Mouse (Mus musculus): ENCODE measurements around the gene Etfb. TPM values are rescaled to one million over a fixed set of nuclear protein-coding genes. Genes with fewer than 3 reads are reported as not detected.

Gene Etfb
- total and polyA plus RNA-seq, 3 experiments = 177 to 186 TPM; not detected in 1

DNA sequence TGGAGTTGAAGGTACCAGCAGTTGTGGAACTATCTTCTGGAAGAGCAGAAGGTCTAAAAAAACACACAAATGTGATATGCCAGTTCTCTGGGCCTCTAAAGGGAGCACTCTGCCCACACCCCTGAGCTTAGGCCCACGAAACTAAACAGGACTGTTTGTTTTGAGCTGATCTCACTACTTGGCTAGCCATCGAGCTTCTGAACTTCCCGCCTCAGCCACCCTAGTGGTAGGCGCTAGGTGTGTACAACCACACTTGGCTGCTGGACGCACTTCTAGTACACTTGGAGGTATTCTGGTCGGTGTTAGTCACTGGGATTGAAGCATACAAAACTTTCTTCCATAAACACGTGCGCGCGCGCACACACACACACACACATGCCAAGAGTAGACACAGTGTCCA lies 7.8 kb downstream of the Etfb start:
- TF ChIP-seq RCOR1 (IDR thresholded peaks at IDR 0.05; ENCODE audit: low read depth, low read length) = no peak
- TF ChIP-seq E2F4 (IDR thresholded peaks at IDR 0.05; ENCODE audit: borderline replicate concordance, low read depth, low read length) = no peak
- no peak for TF ChIP-seq POLR2AphosphoS5 (IDR thresholded peaks at IDR 0.05; ENCODE audit: borderline replicate concordance, low read depth, low read length)
- no peak for TF ChIP-seq GATA1 (IDR thresholded peaks at IDR 0.05; ENCODE audit: low read depth, low read length)
- no peak for TF ChIP-seq MAFK (IDR thresholded peaks at IDR 0.05; ENCODE audit: borderline replicate concordance, low read depth, low read length)
- no peak for TF ChIP-seq TAL1 (IDR thresholded peaks at IDR 0.05; ENCODE audit: low read length)
- no peak for TF ChIP-seq CHD2 (IDR thresholded peaks at IDR 0.05; ENCODE audit: low read length)
- TF ChIP-seq EP300 (IDR thresholded peaks at IDR 0.05; ENCODE audit: low read depth in 1 of 2, low read length in 2 of 2) = no peak
- TF ChIP-seq USF2 (IDR thresholded peaks at IDR 0.05; ENCODE audit: borderline replicate concordance in 1 of 2, insufficient read depth in 1 of 2, low read depth in 1 of 2, low read length in 2 of 2) = no peak
- TF ChIP-seq MAX (IDR thresholded peaks at IDR 0.05; ENCODE audit: low read length) = no peak
- no peak for TF ChIP-seq JUND (IDR thresholded peaks at IDR 0.05; ENCODE audit: low read depth, low read length)
- TF ChIP-seq ZKSCAN1 (IDR thresholded peaks at IDR 0.05; ENCODE audit: low read depth, low read length) = no peak
- no peak for TF ChIP-seq MAZ (IDR thresholded peaks at IDR 0.05; ENCODE audit: low read depth, low read length)
- Histone ChIP-seq H3K36me3 (ENCODE audit: control insufficient read depth in 1 of 2, insufficient read depth in 2 of 2, low read length in 2 of 2) (peaks cover 0 to 15% of the 10 kb centered on the region in 2 experiments; a peak in 2 of 4 replicates), H3K79me2 (ENCODE audit: control insufficient read depth, insufficient read depth, low read length, poor library complexity) (peaks cover 7% of the 10 kb centered on the region; the same call in 1 of the 2 replicates), H3K4me3 (ENCODE audit: control insufficient read depth in 1 of 2, insufficient read depth in 1 of 2, low read depth in 2 of 2, low read length in 2 of 2) (no peak overlapping the region), H3K9ac (ENCODE audit: control insufficient read depth, low read depth, low read length, poor library complexity, severe bottlenecking) (no peak overlapping the region), H3K4me1 (ENCODE audit: control insufficient read depth in 1 of 2, insufficient read depth in 2 of 2, low read length in 2 of 2) (peaks cover 0 to 26% of the 10 kb centered on the region in 2 experiments; a peak in 2 of 4 replicates), H3K27ac (ENCODE audit: control insufficient read depth, low read depth, low read length) (no peak overlapping the region), H3K27me3 (ENCODE audit: control insufficient read depth in 1 of 2, insufficient read depth in 2 of 2, low read length in 2 of 2) (no peaks in the 10 kb centered on the region), H3K9me3 (replicated peaks; ENCODE audit: insufficient read depth, low read length) (no peaks in the 10 kb centered on the region)
- no peak for DNase-seq (ENCODE audit: low read depth, low spot score)

DNA sequence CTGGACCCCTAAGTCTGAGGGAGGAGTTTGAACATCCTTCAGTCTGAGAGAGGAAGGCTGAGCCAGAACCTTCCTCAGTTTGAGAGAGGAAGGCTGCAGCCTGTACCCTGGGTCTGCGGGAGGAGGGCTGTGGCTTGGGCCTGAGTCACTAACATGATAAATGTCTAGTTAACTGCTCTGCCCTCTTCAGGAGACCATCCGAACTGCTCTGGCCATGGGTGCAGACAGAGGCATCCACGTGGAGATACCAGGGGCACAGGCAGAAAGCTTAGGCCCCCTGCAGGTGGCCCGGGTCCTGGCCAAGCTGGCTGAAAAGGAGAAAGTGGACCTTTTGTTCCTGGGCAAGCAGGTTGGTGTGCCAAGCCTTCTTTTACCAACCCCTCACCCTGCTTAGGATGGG lies 8.7 kb downstream of the Etfb start:
- H3K27me3 ChIP-seq (ENCODE audit: control insufficient read depth in 1 of 2, insufficient read depth in 2 of 2, low read length in 2 of 2) = no peaks in the 10 kb centered on the region
- no peaks in the 10 kb centered on the region for H3K9me3 ChIP-seq (replicated peaks; ENCODE audit: insufficient read depth, low read length)
- peaks cover 0 to 8% of the 10 kb centered on the region in 2 experiments; a peak in 3 of 4 replicates for H3K36me3 ChIP-seq (ENCODE audit: control insufficient read depth in 1 of 2, insufficient read depth in 2 of 2, low read length in 2 of 2)
- no peak overlapping the region for H3K4me3 ChIP-seq (ENCODE audit: control insufficient read depth in 1 of 2, insufficient read depth in 1 of 2, low read depth in 2 of 2, low read length in 2 of 2)
- no peak overlapping the region for H3K27ac ChIP-seq (ENCODE audit: control insufficient read depth, low read depth, low read length)
- DNase-seq (ENCODE audit: low read depth, low spot score) = no peak
- no peak overlapping the region for H3K9ac ChIP-seq (ENCODE audit: control insufficient read depth, low read depth, low read length, poor library complexity, severe bottlenecking)
- H3K79me2 ChIP-seq (ENCODE audit: control insufficient read depth, insufficient read depth, low read length, poor library complexity) = 0 out of 2 replicates have a peak, but pooled peaks cover 1% of the 10 kb centered on the region
- H3K4me1 ChIP-seq (ENCODE audit: control insufficient read depth in 1 of 2, insufficient read depth in 2 of 2, low read length in 2 of 2) = peaks cover 0 to 17% of the 10 kb centered on the region in 2 experiments; a peak in 2 of 4 replicates
- TF ChIP-seq RCOR1 (IDR thresholded peaks at IDR 0.05; ENCODE audit: low read depth, low read length) = no peak
- no peak for TF ChIP-seq CHD2 (IDR thresholded peaks at IDR 0.05; ENCODE audit: low read length)
- TF ChIP-seq ELF1 (IDR thresholded peaks at IDR 0.05; ENCODE audit: low read depth, low read length) = no peak
- TF ChIP-seq MYB (IDR thresholded peaks at IDR 0.05; ENCODE audit: low read depth, low read length) = no peak
- TF ChIP-seq MXI1 (IDR thresholded peaks at IDR 0.05; ENCODE audit: low read depth, low read length) = no peak
- TF ChIP-seq GATA1 (IDR thresholded peaks at IDR 0.05; ENCODE audit: low read depth, low read length) = no peak
- no peak for TF ChIP-seq SMC3 (IDR thresholded peaks at IDR 0.05; ENCODE audit: low read depth, low read length)
- TF ChIP-seq JUND (IDR thresholded peaks at IDR 0.05; ENCODE audit: low read depth, low read length) = no peak
- TF ChIP-seq UBTF (IDR thresholded peaks at IDR 0.05; ENCODE audit: borderline replicate concordance, insufficient read depth, low read depth, low read length) = no peak
- no peak for TF ChIP-seq TAL1 (IDR thresholded peaks at IDR 0.05; ENCODE audit: low read length)
- TF ChIP-seq KAT2A (conservative IDR thresholded peaks at IDR 0.05; ENCODE audit: low read depth, low read length) = no peak
- TF ChIP-seq USF1 (IDR thresholded peaks at IDR 0.05; ENCODE audit: low read depth, low read length) = no peak
- no peak for TF ChIP-seq MAZ (IDR thresholded peaks at IDR 0.05; ENCODE audit: low read depth, low read length)
- no peak for TF ChIP-seq TCF12 (IDR thresholded peaks at IDR 0.05; ENCODE audit: low read depth, low read length)
- TF ChIP-seq RAD21 (IDR thresholded peaks at IDR 0.05; ENCODE audit: low read depth, low read length) = no peak
- no peak for TF ChIP-seq EP300 (IDR thresholded peaks at IDR 0.05; ENCODE audit: low read depth in 1 of 2, low read length in 2 of 2)
- no peak for TF ChIP-seq POLR2AphosphoS5 (IDR thresholded peaks at IDR 0.05; ENCODE audit: borderline replicate concordance, low read depth, low read length)
- no peak for TF ChIP-seq GABPA (IDR thresholded peaks at IDR 0.05; ENCODE audit: low read depth, low read length)
- TF ChIP-seq ETS1 (IDR thresholded peaks at IDR 0.05; ENCODE audit: low read depth, low read length) = no peak
- no peak for TF ChIP-seq HCFC1 (IDR thresholded peaks at IDR 0.05; ENCODE audit: low read depth, low read length)
